Mouse (Mus musculus): ENCODE data around the gene Rims1.

Gene Rims1

DNA sequence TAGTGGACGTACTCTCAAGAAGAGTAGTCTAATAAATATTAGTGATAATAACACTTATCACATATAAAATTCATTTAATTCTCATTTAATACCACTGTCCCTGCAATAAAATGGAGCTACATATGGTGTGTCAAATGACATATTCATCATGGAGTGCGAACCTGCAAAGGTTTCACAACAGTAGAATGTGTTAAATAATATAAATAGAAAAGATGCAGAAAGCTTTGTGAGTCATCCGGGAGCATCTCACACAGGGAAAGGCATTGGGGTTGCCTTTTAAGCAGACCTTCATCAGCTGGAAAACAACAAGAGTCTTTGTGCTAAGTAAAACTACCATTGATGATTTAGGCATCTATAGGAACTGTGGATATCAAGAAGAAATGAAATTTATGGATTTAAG lies 220.2 kb downstream of the Rims1 start:
- DNase-seq (ENCODE audit: low spot score): no peak

DNA sequence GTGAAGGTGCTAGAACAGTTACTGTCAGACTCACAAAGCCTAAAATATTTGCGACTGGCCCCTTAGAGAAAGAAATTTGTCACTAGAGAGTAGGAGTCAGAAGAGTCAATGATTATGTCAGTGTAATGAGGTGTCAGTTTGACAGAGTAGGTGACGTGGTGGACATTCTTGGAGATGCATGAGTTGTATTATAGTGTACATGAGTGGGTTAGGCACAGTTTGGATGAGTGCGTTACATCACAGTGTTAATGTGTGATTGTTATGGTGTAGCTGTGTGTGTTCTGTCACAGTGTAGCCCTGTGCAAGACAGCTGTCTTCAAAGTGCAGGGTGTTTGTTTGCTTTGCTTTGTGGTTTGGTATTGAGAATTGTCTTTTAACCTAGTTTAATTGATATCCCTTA lies 226.3 kb downstream of the Rims1 start:
- DNase-seq (ENCODE audit: low spot score): no peak

- no peak for DNase-seq (ENCODE audit: low spot score)
Measured at GRCm38 (mm10) chr1:22572720-22573119, 233.1 kb downstream of the Rims1 start.

GRCm38 (mm10) chr1:22546273-22546672 lies 259.5 kb downstream of the Rims1 start:
- DNase-seq (ENCODE audit: low spot score): no peak

DNA sequence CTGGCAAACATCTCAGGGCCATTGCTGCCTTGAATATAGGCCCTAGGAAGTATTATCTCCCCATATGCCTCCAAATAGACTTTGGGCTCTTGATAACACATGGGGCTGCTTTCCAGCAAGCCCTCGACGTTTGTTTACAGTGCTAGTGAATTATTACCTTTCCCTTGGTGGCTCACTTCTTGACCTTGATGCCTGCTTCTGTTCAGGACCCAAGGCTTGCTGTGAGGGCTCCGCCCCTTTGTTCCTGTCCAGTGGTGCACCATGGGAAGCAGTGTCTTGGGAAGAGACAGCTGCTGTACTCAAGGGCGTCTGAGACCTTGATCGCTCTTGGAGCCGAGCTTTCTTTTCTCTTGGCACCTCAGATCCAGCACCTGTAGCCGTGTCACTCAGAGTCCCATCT lies 267.7 kb downstream of the Rims1 start:
- no peak for DNase-seq (ENCODE audit: low spot score)

- no peak for DNase-seq (ENCODE audit: low spot score)
Measured at GRCm38 (mm10) chr1:22536776-22537175, 269.0 kb downstream of the Rims1 start.

- DNase-seq (ENCODE audit: low spot score): no peak
Measured at GRCm38 (mm10) chr1:22535049-22535448, 270.7 kb downstream of the Rims1 start.

- DNase-seq (ENCODE audit: low spot score): peak; percentile 4
Measured at GRCm38 (mm10) chr1:22533146-22534096, 272.4 kb downstream of the Rims1 start.

DNA sequence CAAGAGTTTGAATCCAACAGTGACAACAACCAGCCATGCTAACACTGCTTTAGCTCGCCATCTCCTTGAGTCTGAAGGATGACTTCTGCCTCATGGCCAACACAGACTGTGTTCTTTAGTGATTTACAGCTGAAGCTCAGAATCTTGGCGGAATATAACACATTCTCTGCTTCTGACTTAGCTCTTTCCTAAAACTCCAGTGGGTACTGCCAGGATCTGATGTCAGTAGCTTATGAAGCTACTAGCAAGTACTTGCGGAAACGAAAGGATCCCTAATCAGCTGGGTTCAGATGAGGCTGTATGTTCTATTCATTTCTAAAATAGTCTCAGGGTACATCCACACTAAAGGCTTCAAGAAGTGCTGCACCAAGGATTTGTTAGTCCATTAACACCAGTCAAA lies 290.7 kb downstream of the Rims1 start:
- no peak for DNase-seq (ENCODE audit: low spot score)

- DNase-seq (ENCODE audit: low spot score): no peak
Measured at GRCm38 (mm10) chr1:22512421-22512820, 293.4 kb downstream of the Rims1 start.

DNA sequence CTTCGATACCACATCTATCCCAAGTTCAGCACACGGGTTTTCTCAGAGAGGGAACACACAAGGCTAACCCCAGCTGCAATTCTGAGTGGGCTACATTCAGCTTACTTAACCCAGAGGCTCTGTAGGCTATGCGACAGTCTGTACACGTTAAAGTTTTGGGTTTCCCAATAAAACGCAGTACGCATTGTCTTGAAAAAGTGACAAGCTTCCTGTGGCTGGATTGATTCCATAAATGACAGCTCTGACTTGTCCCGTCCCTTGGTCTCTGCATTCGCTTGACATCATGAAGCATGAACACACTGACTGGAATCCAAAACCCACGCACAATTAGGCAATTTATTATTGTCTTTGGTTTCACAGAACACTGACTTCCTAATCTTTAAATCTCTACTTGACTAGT lies 294.2 kb downstream of the Rims1 start:
- DNase-seq (ENCODE audit: low spot score): no peak

DNA sequence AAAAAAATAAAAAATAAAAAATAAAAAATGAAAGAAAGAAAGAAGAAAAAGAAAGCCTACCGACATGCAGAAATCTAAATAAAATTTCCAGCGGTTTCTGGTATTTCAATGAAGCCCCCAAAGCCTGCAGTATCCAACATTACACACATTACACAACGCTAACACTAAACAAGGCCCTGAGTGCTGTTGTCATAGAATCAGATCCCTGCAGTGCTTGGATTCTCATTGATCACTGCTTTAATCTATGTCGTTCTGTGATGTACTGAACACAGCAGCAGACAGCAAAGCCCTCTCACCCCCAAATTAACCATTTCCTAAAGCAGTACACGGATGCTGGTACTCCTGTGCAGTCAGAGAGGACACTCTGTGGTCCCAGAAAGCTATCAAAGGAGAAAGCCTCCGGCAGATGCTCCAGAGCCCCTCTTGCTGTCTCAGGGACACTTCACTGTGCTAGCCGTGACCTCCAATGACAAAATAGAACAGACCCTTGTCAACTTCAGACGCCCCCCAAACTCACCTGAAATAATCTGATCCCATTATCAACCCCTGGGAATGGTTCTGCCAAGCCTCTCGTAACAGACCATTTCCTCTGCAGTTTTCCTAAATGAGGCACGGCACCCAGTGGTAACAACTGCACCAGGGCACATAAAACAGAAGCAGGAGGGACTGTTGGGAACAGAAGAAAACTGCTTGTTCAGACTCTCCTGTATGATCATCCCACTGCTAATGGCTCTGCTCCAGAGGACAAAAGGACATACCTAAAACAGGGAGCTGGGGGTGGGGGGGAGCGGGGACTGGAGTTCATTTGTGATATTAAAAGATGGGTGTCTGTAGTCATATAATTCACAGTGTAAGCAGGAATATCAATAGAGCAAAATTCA lies 296.8 kb downstream of the Rims1 start:
- no peak for DNase-seq (ENCODE audit: low spot score)

GRCm38 (mm10) chr1:22487270-22487864 lies 318.4 kb downstream of the Rims1 start:
- DNase-seq (ENCODE audit: low spot score): peak; percentile 6

- no peak for DNase-seq (ENCODE audit: low spot score)
Measured at GRCm38 (mm10) chr1:22476220-22476619, 329.6 kb downstream of the Rims1 start.

DNA sequence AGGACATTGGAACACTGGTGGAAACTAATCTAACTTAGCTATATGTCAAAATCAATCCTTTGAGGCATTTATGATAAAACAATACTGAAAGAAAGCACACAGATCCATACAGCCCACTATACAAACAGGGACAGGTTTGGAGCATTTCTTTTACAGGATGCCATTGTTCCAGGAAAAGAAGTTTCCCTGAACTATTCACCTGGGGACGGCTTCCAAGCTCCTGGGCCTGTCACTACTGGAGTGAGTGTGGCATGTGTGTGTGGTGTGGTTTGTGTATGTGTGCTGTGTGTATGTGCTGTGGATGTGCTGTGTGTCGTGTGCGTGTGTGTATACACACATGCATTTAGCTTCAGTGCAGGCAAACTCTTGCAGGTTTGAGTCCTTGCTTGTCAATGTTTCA lies 338.8 kb downstream of the Rims1 start:
- no peak for DNase-seq (ENCODE audit: low spot score)

DNA sequence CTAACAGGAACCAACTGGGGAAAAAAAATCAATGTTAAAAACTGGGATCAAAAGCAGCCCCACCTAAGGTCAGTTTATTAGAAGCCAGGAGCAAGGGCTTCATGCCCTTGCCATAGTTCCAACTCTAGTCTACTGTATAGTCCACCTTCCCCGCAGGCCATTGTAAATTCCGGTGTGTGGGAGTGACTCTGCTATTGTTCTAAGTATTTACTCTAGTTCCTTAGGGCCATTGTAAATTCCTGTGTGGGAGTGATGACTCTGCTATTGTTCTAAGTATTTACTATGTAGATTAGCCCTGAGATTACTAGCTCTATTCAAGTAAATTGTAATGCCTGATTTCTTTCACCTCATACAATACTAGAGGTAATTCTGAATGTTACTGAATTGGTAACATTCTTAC lies 339.2 kb downstream of the Rims1 start:
- no peak for DNase-seq (ENCODE audit: low spot score)

DNA sequence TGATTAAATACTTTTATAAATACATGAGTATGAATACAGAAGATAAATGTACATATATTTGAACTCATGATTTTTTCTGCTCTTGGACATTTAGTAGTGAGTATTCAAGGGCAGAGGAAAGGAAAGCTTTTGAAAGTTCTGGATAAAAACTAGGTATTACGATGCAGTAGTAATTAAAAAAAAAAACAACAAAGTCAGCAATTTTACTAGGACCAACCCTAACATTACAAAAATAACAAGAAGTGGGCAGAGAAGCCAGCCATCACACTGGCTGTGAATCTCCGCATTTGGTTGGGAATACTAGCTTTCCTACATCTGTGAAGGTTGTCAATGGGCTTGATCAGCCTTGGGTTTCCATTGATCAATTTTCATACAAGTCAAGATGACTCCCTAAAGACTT lies 381.8 kb downstream of the Rims1 start:
- DNase-seq (ENCODE audit: low spot score): no peak

- DNase-seq (ENCODE audit: low spot score): no peak
Measured at GRCm38 (mm10) chr1:22422102-22422501, 383.7 kb downstream of the Rims1 start.

- DNase-seq (ENCODE audit: low spot score): no peak
Measured at GRCm38 (mm10) chr1:22410173-22410572, 395.6 kb downstream of the Rims1 start.

GRCm38 (mm10) chr1:22386361-22386760 lies 419.4 kb downstream of the Rims1 start:
- no peak for DNase-seq (ENCODE audit: low spot score)

DNA sequence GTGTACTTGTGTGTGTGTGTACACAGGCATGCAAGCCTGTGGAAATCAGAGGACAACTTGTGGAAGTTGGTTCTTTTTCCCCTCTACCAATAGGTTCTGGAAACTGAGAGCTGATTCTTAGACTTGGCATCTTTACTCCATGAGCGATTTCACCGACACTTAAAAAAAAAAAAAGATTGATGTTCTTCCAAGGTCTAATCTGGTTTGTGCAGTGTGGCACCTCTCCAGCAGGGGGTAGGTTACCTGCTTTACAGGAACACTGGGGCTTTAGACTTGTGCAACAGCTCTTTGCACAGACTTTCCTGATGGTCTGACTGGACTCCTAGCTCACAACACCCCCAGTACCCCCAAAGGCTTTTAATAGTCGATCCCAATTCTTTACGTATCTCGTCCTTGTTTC lies 428.1 kb downstream of the Rims1 start:
- no peak for DNase-seq (ENCODE audit: low spot score)

DNA sequence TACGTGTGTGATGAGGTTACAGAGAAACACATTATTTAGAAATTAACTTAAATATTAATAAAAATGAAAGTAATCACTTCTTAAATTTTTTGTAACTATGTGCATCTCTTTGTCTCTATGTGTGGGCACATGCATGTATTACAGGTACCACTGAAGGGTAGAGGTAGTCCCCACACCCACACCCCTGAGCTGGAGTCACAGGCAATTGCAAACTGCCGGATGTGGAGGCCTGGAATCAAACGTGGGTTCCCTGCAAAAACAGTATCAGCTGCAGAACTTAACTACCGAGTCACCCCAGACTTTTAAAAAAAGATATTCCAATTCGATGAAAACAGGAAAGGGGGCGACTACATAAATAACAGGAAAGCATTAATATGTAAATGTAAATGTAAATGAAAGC lies 428.7 kb downstream of the Rims1 start:
- no peak for DNase-seq (ENCODE audit: low spot score)

DNA sequence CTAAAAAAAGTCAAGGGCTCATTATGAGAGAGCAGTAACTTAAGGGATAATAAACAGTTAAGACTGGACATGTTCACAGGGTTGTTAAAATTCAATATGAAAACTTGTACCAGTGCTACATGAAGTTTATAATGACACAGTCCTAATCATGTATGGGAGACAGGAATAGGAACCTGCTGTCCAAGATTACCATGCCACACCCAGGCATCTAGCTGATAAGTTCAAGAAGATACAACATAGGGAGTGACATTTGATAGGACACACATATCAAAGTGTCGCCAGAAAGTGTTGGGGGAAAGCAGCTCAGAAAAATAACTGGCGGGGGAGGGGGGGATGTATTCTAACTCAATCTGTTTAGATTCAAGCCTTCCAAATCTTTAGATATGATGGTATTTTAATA lies 449.6 kb downstream of the Rims1 start:
- no peak for DNase-seq (ENCODE audit: low spot score)

All from ovary, postnatal 14 days (tissue).